Mouse (Mus musculus) limb, embryonic 12.5 days (tissue): ENCODE results near the gene Trim7. TPM values are rescaled to one million over a fixed set of nuclear protein-coding genes. Genes with fewer than 3 reads are reported as not detected.
A peak's percentile ranks its signal among the peaks of the same experiment; 100 is the strongest.
"Not testable (repeated sequence)": the region's sequence is repeated elsewhere in the genome, so short reads cannot be mapped to it uniquely, and the experiment has no call there.

Source experiments
- ATAC-seq: fragments of 200-750 bp; cut with Nextera tagmentation; 2 replicates; pipeline ENCODE4 v1.8.0; 2017; ENCODE audit warnings: low read depth, moderate TSS enrichment; ENCODE audit not compliant: insufficient number of reproducible peaks, insufficient read depth, low FRiP score, low TSS enrichment
- H3K27ac ChIP-seq: fragments of 300-500 bp; sonication (generic); 2 replicates; pipeline ENCODE4 v1.5.1; 2016; ENCODE audit warnings: mild to moderate bottlenecking, moderate library complexity
- H3K27me3 ChIP-seq: fragments of 300-500 bp; sonication (generic); 2 replicates; pipeline ENCODE4 v1.6.1; 2016; ENCODE audit warnings: mild to moderate bottlenecking, moderate library complexity
- H3K36me3 ChIP-seq: fragments of 300-500 bp; sonication (generic); 2 replicates; pipeline ENCODE4 v1.6.1; 2016; ENCODE audit warnings: mild to moderate bottlenecking, moderate library complexity
- H3K4me1 ChIP-seq: fragments of 300-500 bp; sonication (generic); replicated peaks from 2 replicates; pipeline ENCODE4 v1.6.1; 2016
- H3K4me2 ChIP-seq: fragments of 300-500 bp; sonication (generic); 2 replicates; pipeline ENCODE4 v1.6.1; 2016; ENCODE audit warnings: mild to moderate bottlenecking, moderate library complexity
- H3K4me3 ChIP-seq: fragments of 300-500 bp; sonication (generic); replicated peaks from 2 replicates; pipeline ENCODE4 v1.5.1; 2016; ENCODE audit warnings: mild to moderate bottlenecking
- H3K9ac ChIP-seq: fragments of 300-500 bp; sonication (generic); replicated peaks from 2 replicates; pipeline ENCODE4 v1.6.1; 2016; ENCODE audit warnings: mild to moderate bottlenecking, moderate library complexity
- H3K9me3 ChIP-seq: fragments of 300-500 bp; sonication (generic); 2 replicates; pipeline ENCODE4 v1.6.1; 2016; ENCODE audit warnings: mild to moderate bottlenecking, moderate library complexity
- WGBS: fragments of 180-500 bp; shearing (Covaris S2); methylation state at CpG from one replicate; pipeline ENCODE4 v1.1.7; 2016; 5-methylcytosine and 5-hydroxymethylcytosine counted together
- polyA plus RNA-seq: library from polyadenylated mRNA; unstranded; fragments of >200 nt; fragmentation: Nextera tagmentation; extraction: Ambion mirVana; gene quantifications from 2 replicates; pipeline ENCODE4 v1.2.1, GENCODE M21; 2016

The Trim7 gene
- polyA plus RNA-seq, 1 experiment from 2014 or later, result 0.34 TPM

DNA sequence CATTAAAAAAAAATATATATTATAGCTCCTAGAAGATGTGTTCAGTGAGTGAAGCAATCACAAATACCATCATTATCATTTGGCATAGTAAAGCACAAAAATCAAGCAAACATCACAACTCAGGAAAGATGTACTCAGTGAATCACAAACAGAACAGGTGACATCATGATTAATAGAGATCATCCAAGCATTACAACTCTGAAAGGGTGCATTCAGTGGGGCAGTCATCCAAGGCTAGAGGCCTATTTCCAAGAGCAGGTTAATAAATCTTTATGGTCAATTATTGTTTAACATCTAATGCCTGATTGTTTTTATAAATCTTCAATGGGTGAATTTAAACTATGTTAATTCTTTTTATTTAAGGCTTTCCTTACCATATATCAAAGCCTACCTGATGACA is 14.9 kb downstream of the Trim7 start:
- Histone ChIP-seq H3K27me3 (peaks cover 28% of the 10 kb centered on the region), H3K9me3 (no peaks in the 10 kb centered on the region), H3K27ac (no peak overlapping the region), H3K36me3 (no peaks in the 10 kb centered on the region), H3K9ac (no peak overlapping the region), H3K4me1 (peaks cover 13% of the 10 kb centered on the region; the same call in 1 of the 2 replicates), H3K4me2 (no peak overlapping the region), H3K4me3 (no peak overlapping the region)
- no peak for ATAC-seq

DNA sequence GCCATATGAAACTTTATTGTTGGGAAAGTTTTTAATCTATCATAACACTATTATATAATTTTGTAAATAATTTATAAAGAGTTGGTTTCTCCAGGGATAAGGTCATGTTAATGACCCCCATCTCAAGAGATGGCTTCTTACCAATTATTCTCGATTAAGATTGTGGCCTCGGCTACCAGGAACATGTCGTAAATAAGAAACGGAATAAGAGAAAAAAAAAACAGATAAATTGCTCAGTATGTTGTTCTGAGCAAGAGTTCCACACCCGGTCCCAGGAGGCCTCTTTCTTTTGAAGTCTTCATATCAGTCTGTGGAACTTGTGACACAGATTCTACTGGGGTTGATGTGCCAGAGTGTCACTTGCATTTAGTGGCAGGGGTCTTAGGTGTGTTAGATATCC is 15.3 kb downstream of the Trim7 start:
- H3K9ac ChIP-seq, result no peak overlapping the region
- ATAC-seq, result no peak
- no peak overlapping the region for H3K4me2 ChIP-seq
- no peaks in the 10 kb centered on the region for H3K9me3 ChIP-seq
- no peaks in the 10 kb centered on the region for H3K36me3 ChIP-seq
- 86% methylated on average over 5 of the region's 5 CpGs for WGBS
- peaks cover 28% of the 10 kb centered on the region for H3K27me3 ChIP-seq
- H3K27ac ChIP-seq, result no peak overlapping the region
- H3K4me1 ChIP-seq, result peaks cover 13% of the 10 kb centered on the region; the same call in 1 of the 2 replicates
- no peak overlapping the region for H3K4me3 ChIP-seq

DNA sequence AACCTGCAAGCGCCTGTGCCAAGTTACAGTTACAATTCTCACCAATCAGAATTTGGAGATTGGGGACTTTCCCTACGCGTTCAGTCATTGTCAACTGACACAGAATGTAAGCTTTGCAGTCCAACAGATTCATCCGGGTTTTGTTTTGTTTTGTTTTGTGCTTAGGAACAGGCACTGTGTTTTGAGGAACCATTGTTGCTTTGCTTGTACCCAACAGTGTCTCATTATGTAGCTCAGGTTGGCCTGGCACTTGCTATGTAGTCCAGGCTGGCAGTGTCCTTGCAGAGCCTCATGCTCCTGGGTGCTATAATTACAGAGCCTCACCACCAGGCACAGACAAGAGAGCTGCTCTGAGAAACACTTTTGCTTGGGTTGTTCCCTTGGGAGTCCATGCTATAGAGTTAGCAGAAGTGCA is 16.4 kb downstream of the Trim7 start:
- no peaks in the 10 kb centered on the region for H3K36me3 ChIP-seq
- H3K27ac ChIP-seq, result no peak overlapping the region
- peaks cover 17% of the 10 kb centered on the region for H3K27me3 ChIP-seq
- ATAC-seq, result no peak
- no peak overlapping the region for H3K4me3 ChIP-seq
- H3K9me3 ChIP-seq, result no peaks in the 10 kb centered on the region
- peaks cover 8% of the 10 kb centered on the region; the same call in 1 of the 2 replicates for H3K4me1 ChIP-seq
- no peak overlapping the region for H3K9ac ChIP-seq
- WGBS, result 83% methylated on average over 4 of the region's 4 CpGs
- H3K4me2 ChIP-seq, result no peak overlapping the region

DNA sequence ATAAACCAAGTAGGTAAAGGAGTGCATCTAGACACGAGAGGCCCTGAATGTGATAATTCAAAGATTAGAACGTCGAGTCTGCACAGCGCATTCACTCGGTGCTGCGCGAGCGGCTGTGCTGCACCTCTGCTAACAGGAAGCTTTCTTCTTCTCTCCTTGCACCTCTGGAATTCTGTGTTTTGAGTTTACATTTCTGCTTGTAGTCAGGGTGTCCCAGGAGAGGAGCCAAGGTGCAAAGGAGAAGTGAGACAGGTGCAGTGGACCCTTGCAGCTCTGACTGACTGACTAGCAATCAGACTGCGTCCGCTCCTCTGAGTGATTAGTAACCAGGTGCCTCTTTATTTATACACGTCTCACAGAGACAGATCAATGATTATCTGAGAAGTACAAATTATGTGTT is 17.3 kb downstream of the Trim7 start:
- no peak overlapping the region for H3K9ac ChIP-seq
- no peak overlapping the region for H3K4me3 ChIP-seq
- no peaks in the 10 kb centered on the region for H3K36me3 ChIP-seq
- no peak for ATAC-seq
- no peak overlapping the region for H3K27ac ChIP-seq
- WGBS, result 86% methylated on average over 11 of the region's 11 CpGs
- H3K27me3 ChIP-seq, result peaks cover 19% of the 10 kb centered on the region
- H3K9me3 ChIP-seq, result no peaks in the 10 kb centered on the region
- no peak overlapping the region for H3K4me2 ChIP-seq
- peaks cover 5% of the 10 kb centered on the region; the same call in 1 of the 2 replicates for H3K4me1 ChIP-seq

DNA sequence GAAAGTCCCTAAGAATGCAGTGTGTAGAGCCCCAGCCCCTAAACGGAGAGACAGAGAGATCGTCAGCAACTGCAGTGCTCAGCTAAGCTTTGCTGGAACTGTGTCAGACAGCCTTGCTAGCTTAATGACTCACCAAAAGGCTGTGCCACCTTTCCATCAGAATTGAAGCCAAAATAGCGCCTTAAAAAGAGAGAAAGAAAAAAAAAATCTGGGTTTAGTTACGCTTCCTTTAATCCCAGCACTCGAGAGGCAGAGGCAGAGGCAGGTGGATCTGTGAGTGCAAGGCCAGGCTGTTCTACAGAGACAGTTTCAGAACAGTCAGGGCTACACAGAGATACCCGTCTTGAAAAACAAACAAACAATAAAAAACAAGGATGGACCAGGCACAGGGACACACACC is 18.4 kb downstream of the Trim7 start:
- H3K27me3 ChIP-seq, result peaks cover 25% of the 10 kb centered on the region
- H3K4me3 ChIP-seq, result no peak overlapping the region
- ATAC-seq, result no peak
- no peak overlapping the region for H3K4me2 ChIP-seq
- no peak overlapping the region for H3K9ac ChIP-seq
- no peak overlapping the region for H3K27ac ChIP-seq
- H3K4me1 ChIP-seq, result no peaks in the 10 kb centered on the region; the same call in 1 of the 2 replicates
- no peaks in the 10 kb centered on the region for H3K9me3 ChIP-seq
- H3K36me3 ChIP-seq, result no peaks in the 10 kb centered on the region
- WGBS, result 54% methylated on average over 6 of the region's 6 CpGs

DNA sequence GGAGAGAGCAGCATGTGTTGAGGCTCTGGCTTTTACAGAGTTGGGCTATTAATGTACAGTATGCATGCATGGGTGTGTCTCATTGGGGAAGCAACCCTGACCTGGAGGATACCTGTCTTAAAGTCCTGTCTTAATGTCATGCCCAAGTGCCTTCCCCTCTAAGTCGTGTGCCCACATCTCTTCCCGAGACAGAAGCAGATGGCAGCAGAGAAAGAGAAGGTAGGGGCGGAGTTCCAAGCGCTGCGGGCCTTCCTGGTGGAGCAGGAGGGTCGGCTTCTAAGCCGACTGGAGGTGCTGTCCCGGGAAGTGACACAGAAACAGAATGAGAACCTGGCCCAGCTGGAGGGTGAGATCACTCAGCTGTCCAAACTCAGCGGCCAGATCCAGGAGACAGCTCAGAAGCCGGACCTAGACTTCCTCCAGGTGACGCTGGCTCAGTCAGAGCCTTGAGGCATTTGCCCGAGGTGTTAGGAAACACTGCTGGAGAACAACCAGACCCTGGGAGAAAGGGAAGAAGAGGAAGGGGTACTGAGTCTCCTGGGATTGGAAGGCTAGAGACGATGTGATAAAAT is 19.4 kb downstream of the Trim7 start:
- Histone ChIP-seq H3K4me1 (no peaks in the 10 kb centered on the region; the same call in 1 of the 2 replicates), H3K27ac (no peak overlapping the region), H3K9me3 (no peaks in the 10 kb centered on the region), H3K4me2 (peak overlapping the region; percentile 16; the same call in 1 of the 2 replicates), H3K27me3 (peaks cover 28% of the 10 kb centered on the region), H3K36me3 (no peaks in the 10 kb centered on the region), H3K4me3 (no peak overlapping the region), H3K9ac (no peak overlapping the region)
- no peak for ATAC-seq
- WGBS, result 22% methylated on average over 13 of the region's 13 CpGs

DNA sequence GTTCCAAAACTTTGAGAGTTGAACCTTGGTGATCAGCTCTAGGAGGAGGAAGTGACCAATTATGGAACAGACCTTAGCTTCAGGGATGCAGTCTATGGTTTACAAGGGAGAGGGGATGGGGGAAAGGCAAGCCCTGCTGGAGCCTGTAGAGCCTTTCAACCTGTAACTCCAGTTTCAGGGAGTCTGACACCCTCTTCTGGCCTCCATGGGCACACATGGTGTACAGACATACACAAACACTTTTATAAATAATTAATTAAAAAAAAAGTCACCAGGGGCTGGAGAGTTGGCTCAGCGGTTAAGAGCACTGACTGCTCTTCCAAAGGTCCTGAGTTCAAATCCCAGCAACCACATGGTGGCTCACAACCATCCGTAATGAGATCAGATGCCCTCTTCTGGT is 20.4 kb downstream of the Trim7 start:
- 86% methylated on average over 2 of the region's 2 CpGs for WGBS
- ATAC-seq, H3K9ac ChIP-seq, H3K4me2 ChIP-seq, H3K36me3 ChIP-seq, H3K9me3 ChIP-seq, H3K4me3 ChIP-seq, H3K4me1 ChIP-seq, H3K27ac ChIP-seq: not testable (repeated sequence)
- H3K27me3 ChIP-seq, result peaks cover 28% of the 10 kb centered on the region

DNA sequence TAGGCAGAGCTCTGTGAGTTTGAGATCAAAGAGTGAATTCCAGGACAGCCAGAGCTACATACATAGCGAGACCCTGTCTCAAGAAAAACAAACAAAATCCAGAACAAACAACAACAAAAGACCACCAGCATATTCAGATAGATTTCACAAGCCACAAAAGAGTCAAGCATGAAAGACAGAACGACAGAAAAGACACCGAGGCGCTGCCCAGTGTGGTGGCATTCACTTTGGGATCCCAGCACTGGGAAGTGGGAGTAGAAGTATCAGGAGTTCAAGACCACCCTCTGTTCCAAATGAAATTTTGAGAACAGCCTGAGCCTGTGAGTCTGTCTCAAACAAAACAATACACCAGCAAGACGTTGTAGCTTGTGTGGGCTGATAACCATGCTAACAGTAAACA is 20.9 kb downstream of the Trim7 start:
- no peak overlapping the region for H3K9ac ChIP-seq
- H3K4me3 ChIP-seq, result no peak overlapping the region
- peaks cover 28% of the 10 kb centered on the region for H3K27me3 ChIP-seq
- no peaks in the 10 kb centered on the region; the same call in 1 of the 2 replicates for H3K4me1 ChIP-seq
- no peak overlapping the region for H3K4me2 ChIP-seq
- no peak for ATAC-seq
- no peak overlapping the region for H3K27ac ChIP-seq
- WGBS, result 60% methylated on average over 5 of the region's 5 CpGs
- no peaks in the 10 kb centered on the region for H3K36me3 ChIP-seq
- peaks cover 6% of the 10 kb centered on the region; the same call in 1 of the 2 replicates for H3K9me3 ChIP-seq

DNA sequence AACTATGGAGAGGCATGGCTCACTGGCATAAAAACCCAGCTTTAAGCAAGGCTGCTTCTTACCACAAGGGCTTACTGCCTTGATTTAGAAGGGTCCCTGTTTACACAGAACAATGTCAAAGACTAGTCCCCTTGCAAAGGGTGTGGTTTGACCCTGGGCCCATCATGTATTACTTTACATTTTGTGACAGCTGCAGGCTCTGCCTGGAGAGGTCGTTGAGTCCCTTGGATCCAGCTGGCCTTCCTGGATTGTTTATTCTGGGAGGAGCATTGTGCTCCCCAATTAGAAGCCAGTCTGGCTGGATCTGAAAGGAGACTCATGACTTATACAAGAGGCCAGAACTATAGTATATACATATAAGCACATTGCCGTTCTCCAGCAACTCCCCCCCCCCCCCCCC is 24.3 kb downstream of the Trim7 start:
- no peaks in the 10 kb centered on the region for H3K36me3 ChIP-seq
- H3K9ac ChIP-seq, result no peak overlapping the region
- no peak overlapping the region for H3K27ac ChIP-seq
- peaks cover 24% of the 10 kb centered on the region for H3K27me3 ChIP-seq
- peaks cover 6% of the 10 kb centered on the region; the same call in 1 of the 2 replicates for H3K9me3 ChIP-seq
- H3K4me3 ChIP-seq, result no peak overlapping the region
- 60% methylated on average over 2 of the region's 2 CpGs for WGBS
- peaks cover 14% of the 10 kb centered on the region for H3K4me1 ChIP-seq
- ATAC-seq, result no peak
- no peak overlapping the region for H3K4me2 ChIP-seq

DNA sequence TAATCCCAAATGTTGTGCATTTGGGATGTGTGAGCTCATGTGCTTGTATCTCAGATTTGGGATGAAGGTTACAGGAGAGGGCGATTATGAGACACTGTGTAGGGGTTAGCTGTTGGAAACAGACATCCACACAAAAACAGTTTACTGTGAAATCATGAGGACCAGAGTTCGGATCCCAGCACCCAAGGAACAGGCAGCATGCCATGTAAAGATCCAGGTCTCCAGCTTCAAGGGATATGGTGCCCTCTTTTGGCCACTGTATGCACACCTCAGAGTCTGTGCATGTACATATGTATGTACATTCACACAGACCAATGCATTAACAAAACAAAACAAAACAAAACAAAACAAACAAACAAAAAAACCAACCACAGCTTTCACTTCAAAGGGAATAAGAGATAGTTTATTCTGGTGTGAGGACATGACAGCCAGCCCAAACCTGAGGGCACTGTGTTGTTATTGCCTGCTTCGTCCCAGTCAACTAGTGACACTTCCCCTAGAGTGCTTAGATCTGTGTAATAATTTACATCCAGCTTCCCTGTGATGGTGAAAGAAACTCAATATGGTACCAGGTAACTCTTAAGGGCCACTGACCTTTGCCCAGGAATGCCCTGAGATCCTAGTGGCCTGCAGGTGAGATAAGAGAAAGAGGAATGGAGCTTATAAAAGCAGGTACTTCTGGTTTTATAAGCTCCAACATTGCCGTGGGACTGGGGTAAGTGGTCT is 25.5 kb downstream of the Trim7 start:
- Histone ChIP-seq H3K4me1 (peaks cover 14% of the 10 kb centered on the region), H3K27me3 (peaks cover 21% of the 10 kb centered on the region), H3K4me3 (no peak overlapping the region), H3K9ac (no peak overlapping the region), H3K9me3 (peaks cover 6% of the 10 kb centered on the region; the same call in 1 of the 2 replicates), H3K27ac (no peak overlapping the region), H3K4me2 (no peak overlapping the region), H3K36me3 (no peaks in the 10 kb centered on the region)
- WGBS, result 86% methylated on average over 4 of the region's 4 CpGs
- ATAC-seq, result no peak

DNA sequence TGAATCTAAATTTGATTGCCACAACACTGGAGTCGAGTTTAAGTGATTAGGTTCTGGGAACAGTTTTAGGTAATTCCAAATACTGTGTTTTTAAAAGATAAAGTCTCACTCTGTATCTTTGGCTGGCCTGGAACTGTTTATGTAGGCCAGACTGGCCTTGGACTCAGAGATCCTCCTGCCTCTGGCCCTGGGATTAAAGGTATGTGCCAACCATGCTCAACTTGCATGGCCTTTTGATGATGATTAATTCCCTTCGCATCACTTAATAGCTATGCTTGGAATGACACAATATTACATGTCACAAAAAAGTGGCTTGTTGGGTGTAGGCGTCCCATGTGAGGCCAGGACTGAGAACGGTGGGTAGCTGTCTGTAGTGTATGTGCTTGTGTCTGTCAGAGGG is 26.2 kb downstream of the Trim7 start:
- no peak for ATAC-seq
- 83% methylated on average over 4 of the region's 4 CpGs for WGBS
- Histone ChIP-seq H3K4me1 (peaks cover 14% of the 10 kb centered on the region), H3K27me3 (peaks cover 21% of the 10 kb centered on the region), H3K4me3 (peak overlapping the region; percentile 64; the same call in 1 of the 2 replicates), H3K9me3 (peaks cover 6% of the 10 kb centered on the region; the same call in 1 of the 2 replicates), H3K27ac (no peak overlapping the region), H3K36me3 (no peaks in the 10 kb centered on the region), H3K4me2 (peak overlapping the region; percentile 87; the same call in 1 of the 2 replicates), H3K9ac (no peak overlapping the region)
